Mouse (Mus musculus): ENCODE results near the gene Selenok.

Gene Selenok

GRCm38 (mm10) chr14:29996000-29996751 is 28.1 kb downstream of the Selenok start:
- DNase-seq, result no peak

- DNase-seq, result no peak
Measured at GRCm38 (mm10) chr14:29997345-29997744, 29.2 kb downstream of the Selenok start.

- no peak for DNase-seq
Measured at GRCm38 (mm10) chr14:29998747-29999474, 30.8 kb downstream of the Selenok start.

GRCm38 (mm10) chr14:29999475-29999811 is 31.3 kb downstream of the Selenok start:
- DNase-seq, result no peak

GRCm38 (mm10) chr14:30008733-30009575 is 40.8 kb downstream of the Selenok start, which contains the start of the genes Il17rb and Chdh:
Il17rb (minus strand) TSS chr14:30008896.
Chdh (plus strand) TSS chr14:30009023.
- peak; percentile 58 for DNase-seq

- no peak for DNase-seq
Measured at GRCm38 (mm10) chr14:30009864-30010560, 41.9 kb downstream of the Selenok start.

- DNase-seq, result no peak
Measured at GRCm38 (mm10) chr14:30011886-30012560, 43.9 kb downstream of the Selenok start.

GRCm38 (mm10) chr14:30014487-30014886 is 46.4 kb downstream of the Selenok start:
- DNase-seq, result no peak

- no peak for DNase-seq
Measured at GRCm38 (mm10) chr14:30015008-30015407, 46.9 kb downstream of the Selenok start.

- DNase-seq, result no peak
Measured at GRCm38 (mm10) chr14:30016666-30017065, 48.6 kb downstream of the Selenok start.

- no peak for DNase-seq
Measured at GRCm38 (mm10) chr14:30017794-30018462, 49.8 kb downstream of the Selenok start.

- no peak for DNase-seq
Measured at GRCm38 (mm10) chr14:30018463-30018801, 50.3 kb downstream of the Selenok start.

GRCm38 (mm10) chr14:30018846-30019245 is 50.7 kb downstream of the Selenok start:
- DNase-seq, result no peak

- DNase-seq, result no peak
Measured at GRCm38 (mm10) chr14:30019375-30019774, 51.3 kb downstream of the Selenok start.

GRCm38 (mm10) chr14:30019792-30020575 is 51.9 kb downstream of the Selenok start:
- no peak for DNase-seq

- no peak for DNase-seq
Measured at GRCm38 (mm10) chr14:30022471-30022870, 54.4 kb downstream of the Selenok start.

- no peak for DNase-seq
Measured at GRCm38 (mm10) chr14:30024387-30024786, 56.3 kb downstream of the Selenok start.
